Mouse (Mus musculus): ENCODE measurements at regions not wholly inside any gene's neighbourhood (a gene's known extent, or its start where the extent isn't known, plus 50 kb on each side); places are given as distances from the start of the nearest gene placed in this dataset.

GRCm38 (mm10) chr15:56604266-56604665 is 873.2 kb downstream of the Slc22a22 start:
- DNase-seq (ENCODE audit: low spot score in 2 of 2): no peak

GRCm38 (mm10) chr15:56592656-56593055 is 884.8 kb downstream of the Slc22a22 start:
- DNase-seq (ENCODE audit: low spot score in 2 of 2): no peak

- no peak for DNase-seq (ENCODE audit: low spot score in 2 of 2)
Observed at GRCm38 (mm10) chr15:56580745-56581515, 896.5 kb downstream of the Slc22a22 start.

- DNase-seq (ENCODE audit: low spot score in 2 of 2): no peak
Observed at GRCm38 (mm10) chr15:56563192-56563591, 914.2 kb downstream of the Slc22a22 start.

GRCm38 (mm10) chr15:56562785-56563184 is 914.6 kb downstream of the Slc22a22 start:
- no peak for DNase-seq (ENCODE audit: low spot score in 2 of 2)

- no peak for DNase-seq (ENCODE audit: low spot score in 2 of 2)
Observed at GRCm38 (mm10) chr15:56562143-56562542, 915.3 kb downstream of the Slc22a22 start.

GRCm38 (mm10) chr15:56554386-56554785 is 923.0 kb downstream of the Slc22a22 start:
- DNase-seq (ENCODE audit: low spot score in 2 of 2): no peak

GRCm38 (mm10) chr15:56553851-56554250 is 923.6 kb downstream of the Slc22a22 start:
- DNase-seq (ENCODE audit: low spot score in 2 of 2): no peak

GRCm38 (mm10) chr15:56531529-56531928 is 945.9 kb downstream of the Slc22a22 start:
- DNase-seq (ENCODE audit: low spot score in 2 of 2): no peak

GRCm38 (mm10) chr15:56518379-56518778 is 959.0 kb downstream of the Slc22a22 start:
- DNase-seq (ENCODE audit: low spot score in 2 of 2): no peak

- no peak for DNase-seq (ENCODE audit: low spot score in 2 of 2)
Observed at GRCm38 (mm10) chr15:56516095-56516494, 961.3 kb downstream of the Slc22a22 start.

- DNase-seq (ENCODE audit: low spot score in 2 of 2): no peak
Observed at GRCm38 (mm10) chr15:56498774-56499173, 978.7 kb downstream of the Slc22a22 start.

GRCm38 (mm10) chr15:56497757-56498156 is 979.7 kb downstream of the Slc22a22 start:
- DNase-seq (ENCODE audit: low spot score in 2 of 2): no peak

GRCm38 (mm10) chr15:56496355-56496754 is 981.1 kb downstream of the Slc22a22 start:
- no peak for DNase-seq (ENCODE audit: low spot score in 2 of 2)

GRCm38 (mm10) chr15:56485931-56486330 is 991.5 kb downstream of the Slc22a22 start:
- no peak for DNase-seq (ENCODE audit: low spot score in 2 of 2)

- no peak for DNase-seq (ENCODE audit: low spot score in 2 of 2)
Observed at GRCm38 (mm10) chr15:56484693-56485092, 992.7 kb downstream of the Slc22a22 start.

GRCm38 (mm10) chr15:56479682-56480081 is 997.7 kb downstream of the Slc22a22 start:
- no peak for DNase-seq (ENCODE audit: low spot score in 2 of 2)

- DNase-seq (ENCODE audit: low spot score in 2 of 2): no peak
Observed at GRCm38 (mm10) chr15:56479015-56479414, 998.4 kb downstream of the Slc22a22 start.

- no peak for DNase-seq (ENCODE audit: low spot score in 2 of 2)
Observed at GRCm38 (mm10) chr15:56473679-56474078, 1003.7 kb downstream of the Slc22a22 start.

- no peak for DNase-seq (ENCODE audit: low spot score in 2 of 2)
Observed at GRCm38 (mm10) chr15:56451881-56452280, 1025.5 kb downstream of the Slc22a22 start.

GRCm38 (mm10) chr15:56448015-56448645 is 1029.3 kb downstream of the Slc22a22 start:
- no peak for DNase-seq (ENCODE audit: low spot score in 2 of 2)

GRCm38 (mm10) chr15:56440171-56440570 is 1037.3 kb downstream of the Slc22a22 start:
- DNase-seq (ENCODE audit: low spot score in 2 of 2): no peak

GRCm38 (mm10) chr15:56438370-56438769 is 1039.1 kb downstream of the Slc22a22 start:
- DNase-seq (ENCODE audit: low spot score in 2 of 2): no peak

All from frontal cortex, postnatal 10 days (tissue).